Mouse (Mus musculus): ENCODE measurements around the gene Zcchc7. TPM values are rescaled to one million over a fixed set of nuclear protein-coding genes. Genes with fewer than 3 reads are reported as not detected.

Gene Zcchc7
- total and polyA plus RNA-seq, 2 experiments, result 4.8 to 21.8 TPM

DNA sequence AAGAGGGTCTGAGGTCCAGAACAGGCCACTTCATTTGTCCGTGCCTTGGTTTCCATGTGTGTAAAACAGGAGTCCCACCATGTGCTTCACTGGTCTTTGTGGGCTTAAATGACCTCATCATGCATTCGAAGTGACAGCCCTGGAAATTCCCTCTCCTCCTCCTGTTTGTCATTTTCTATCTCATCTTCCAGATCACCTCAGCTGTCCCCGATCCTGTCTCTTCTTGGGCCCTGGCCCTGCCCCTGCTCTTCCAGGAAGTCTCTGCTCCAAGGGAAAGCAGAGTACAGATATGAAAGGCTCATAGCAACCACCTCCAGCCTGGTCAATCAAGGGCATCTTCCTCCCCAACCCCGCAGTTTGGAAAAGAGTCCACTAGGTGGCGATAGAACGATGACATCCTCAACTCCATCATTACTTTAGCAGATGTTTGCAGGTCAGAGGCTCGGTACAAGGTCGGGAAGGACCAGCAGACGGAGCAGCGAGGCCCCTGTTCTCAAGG lies 215.0 kb downstream of the Zcchc7 start:
- DNase-seq (ENCODE audit: extremely low read depth, low read depth, low spot score), result peak; percentile 56
- no peak overlapping the region for H3K27ac ChIP-seq (replicated peaks; ENCODE audit: insufficient read depth, low read depth, low read length)
- H3K36me3 ChIP-seq (ENCODE audit: control insufficient read depth, insufficient read depth, low read length), result no peaks in the 10 kb centered on the region
- WGBS, result 15% methylated on average over 10 of the region's 10 CpGs
- H3K9ac ChIP-seq (ENCODE audit: low read depth, low read length), result no peak overlapping the region
- TF ChIP-seq POLR2A (IDR thresholded peaks at IDR 0.05; ENCODE audit: extremely low read depth, insufficient read depth, low read length) (no peak), CTCF (IDR thresholded peaks at IDR 0.05; ENCODE audit: low read depth, low read length) (peak; percentile 57)
- no peaks in the 10 kb centered on the region for H3K27me3 ChIP-seq (ENCODE audit: control insufficient read depth, insufficient read depth, low read length)
- no peak overlapping the region for H3K4me3 ChIP-seq (ENCODE audit: insufficient read depth, low read depth, low read length)
- no peaks in the 10 kb centered on the region for H3K79me2 ChIP-seq (ENCODE audit: control insufficient read depth, insufficient read depth, low read length)
- peaks cover 8% of the 10 kb centered on the region for H3K4me1 ChIP-seq (ENCODE audit: control insufficient read depth, insufficient read depth, low read length)

DNA sequence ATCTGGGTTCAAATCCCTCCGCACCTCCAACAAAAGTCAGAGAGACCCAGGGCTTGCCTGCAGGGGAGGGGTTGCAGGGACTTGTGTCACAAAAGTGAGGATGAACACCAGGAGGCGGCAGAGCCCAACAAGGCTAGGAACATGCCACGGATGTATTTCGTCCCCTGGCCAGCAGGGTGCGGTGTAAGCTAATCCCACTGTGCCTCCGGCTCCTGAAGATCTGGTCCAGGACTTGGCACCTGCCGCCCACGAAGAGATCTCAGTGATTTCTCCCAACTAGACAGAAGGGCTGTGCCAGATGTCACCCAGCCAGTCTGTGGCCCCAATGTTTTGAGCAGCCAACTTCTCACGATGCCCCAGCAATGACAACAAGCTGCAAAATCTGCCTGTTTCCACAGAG lies 217.8 kb downstream of the Zcchc7 start:
- peak; percentile 100 for TF ChIP-seq CTCF (IDR thresholded peaks at IDR 0.05; ENCODE audit: low read depth, low read length)
- TF ChIP-seq POLR2A (IDR thresholded peaks at IDR 0.05; ENCODE audit: extremely low read depth, insufficient read depth, low read length), result no peak

DNA sequence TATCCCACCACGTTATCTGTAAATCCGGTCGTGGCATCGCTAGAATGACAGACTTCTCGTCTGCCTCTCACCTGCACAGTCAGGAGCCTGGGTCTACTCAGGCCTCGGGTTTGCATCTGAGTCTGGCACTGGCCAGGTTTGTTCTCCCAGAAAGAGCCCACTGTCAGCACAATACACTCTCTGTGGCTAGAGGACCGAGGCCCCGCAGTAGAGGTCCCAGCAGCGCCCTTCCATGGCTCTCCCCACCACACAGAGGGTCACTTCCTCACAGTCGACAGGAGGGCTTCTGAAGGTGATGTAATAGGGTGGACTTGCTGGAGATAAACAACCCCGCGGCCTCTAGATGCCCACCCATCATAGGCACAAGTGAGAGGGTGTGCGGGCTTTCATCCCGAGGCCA lies 218.2 kb downstream of the Zcchc7 start:
- DNase-seq (ENCODE audit: extremely low read depth, low read depth, low spot score), result no peak
- Histone ChIP-seq H3K9ac (ENCODE audit: low read depth, low read length) (no peak overlapping the region), H3K27ac (replicated peaks; ENCODE audit: insufficient read depth, low read depth, low read length) (peak overlapping the region; percentile 45; the same call in 1 of the 2 replicates), H3K27me3 (ENCODE audit: control insufficient read depth, insufficient read depth, low read length) (no peaks in the 10 kb centered on the region), H3K36me3 (ENCODE audit: control insufficient read depth, insufficient read depth, low read length) (no peaks in the 10 kb centered on the region), H3K79me2 (ENCODE audit: control insufficient read depth, insufficient read depth, low read length) (no peaks in the 10 kb centered on the region), H3K4me1 (ENCODE audit: control insufficient read depth, insufficient read depth, low read length) (peaks cover 21% of the 10 kb centered on the region), H3K4me3 (ENCODE audit: insufficient read depth, low read depth, low read length) (no peak overlapping the region)
- 33% methylated on average over 14 of the region's 14 CpGs for WGBS
- TF ChIP-seq CTCF (IDR thresholded peaks at IDR 0.05; ENCODE audit: low read depth, low read length) (no peak), POLR2A (IDR thresholded peaks at IDR 0.05; ENCODE audit: extremely low read depth, insufficient read depth, low read length) (no peak)

More for the DNA sequence above, 217.8 kb downstream of the Zcchc7 start:
- Histone ChIP-seq H3K4me3 (ENCODE audit: insufficient read depth, low read depth, low read length) (no peak overlapping the region), H3K4me1 (ENCODE audit: control insufficient read depth, insufficient read depth, low read length) (peaks cover 18% of the 10 kb centered on the region), H3K27ac (replicated peaks; ENCODE audit: insufficient read depth, low read depth, low read length) (no peak overlapping the region), H3K27me3 (ENCODE audit: control insufficient read depth, insufficient read depth, low read length) (no peaks in the 10 kb centered on the region), H3K9ac (ENCODE audit: low read depth, low read length) (no peak overlapping the region), H3K79me2 (ENCODE audit: control insufficient read depth, insufficient read depth, low read length) (no peaks in the 10 kb centered on the region), H3K36me3 (ENCODE audit: control insufficient read depth, insufficient read depth, low read length) (no peaks in the 10 kb centered on the region)
- 10% methylated on average over 9 of the region's 9 CpGs for WGBS
- DNase-seq (ENCODE audit: extremely low read depth, low read depth, low spot score), result peak; percentile 81

DNA sequence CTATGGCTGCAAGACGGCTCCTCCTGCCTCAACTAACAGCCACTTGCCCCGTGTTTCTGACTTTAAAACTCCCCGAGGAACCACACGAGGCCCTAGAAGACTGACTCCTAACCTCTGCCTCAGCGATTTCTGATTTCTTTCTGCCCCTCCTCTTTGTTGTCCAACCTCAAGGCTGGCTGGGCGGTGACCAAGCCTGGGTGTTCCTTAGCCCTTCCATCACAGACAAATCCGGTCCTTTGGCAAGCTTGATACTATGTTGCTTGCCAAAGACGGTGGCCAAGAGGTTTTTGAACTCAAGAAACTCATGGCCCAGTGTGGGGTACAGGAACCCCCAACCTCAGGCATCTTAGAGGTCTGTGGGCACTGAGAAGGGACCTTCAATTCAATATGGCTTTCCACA lies 218.7 kb downstream of the Zcchc7 start:
- H3K27ac ChIP-seq (replicated peaks; ENCODE audit: insufficient read depth, low read depth, low read length), result peak overlapping the region; percentile 45; the same call in 1 of the 2 replicates
- WGBS, result 33% methylated on average over 8 of the region's 8 CpGs
- H3K36me3 ChIP-seq (ENCODE audit: control insufficient read depth, insufficient read depth, low read length), result no peaks in the 10 kb centered on the region
- DNase-seq (ENCODE audit: extremely low read depth, low read depth, low spot score), result peak; percentile 68
- H3K79me2 ChIP-seq (ENCODE audit: control insufficient read depth, insufficient read depth, low read length), result no peaks in the 10 kb centered on the region
- no peaks in the 10 kb centered on the region for H3K27me3 ChIP-seq (ENCODE audit: control insufficient read depth, insufficient read depth, low read length)
- H3K9ac ChIP-seq (ENCODE audit: low read depth, low read length), result no peak overlapping the region
- TF ChIP-seq CTCF (IDR thresholded peaks at IDR 0.05; ENCODE audit: low read depth, low read length) (no peak), POLR2A (IDR thresholded peaks at IDR 0.05; ENCODE audit: extremely low read depth, insufficient read depth, low read length) (no peak)
- H3K4me1 ChIP-seq (ENCODE audit: control insufficient read depth, insufficient read depth, low read length), result peaks cover 26% of the 10 kb centered on the region
- H3K4me3 ChIP-seq (ENCODE audit: insufficient read depth, low read depth, low read length), result no peak overlapping the region

DNA sequence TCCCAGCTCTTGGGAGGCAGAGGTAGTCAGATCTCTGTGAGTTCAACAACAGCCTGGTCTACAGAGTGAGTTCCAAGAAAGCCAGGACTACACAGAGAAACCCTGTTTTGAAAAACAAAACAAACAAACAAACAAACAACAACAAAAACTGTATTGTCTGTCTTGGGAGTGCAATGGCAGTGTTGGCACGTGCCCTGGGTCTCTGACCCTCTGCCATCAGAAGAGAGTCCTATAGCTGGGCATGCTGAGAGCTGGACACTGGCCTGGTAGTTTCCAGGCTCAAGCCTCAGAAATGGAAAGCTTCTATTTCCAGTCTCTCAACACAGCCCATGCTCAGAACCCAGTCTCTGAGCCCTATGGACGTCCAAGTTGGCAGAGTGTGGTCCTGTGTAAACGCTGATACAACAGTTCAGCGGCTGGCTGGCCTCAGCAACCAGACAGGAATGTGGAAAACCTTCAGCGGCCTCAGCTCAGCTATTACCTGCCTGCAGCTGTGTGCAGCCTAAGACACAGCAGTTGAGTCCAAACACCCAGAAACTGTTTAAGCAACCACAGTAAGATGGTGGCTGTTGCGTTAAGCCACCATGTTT lies 220.4 kb downstream of the Zcchc7 start:
- DNase-seq (ENCODE audit: extremely low read depth, low read depth, low spot score), result peak; percentile 88
- Histone ChIP-seq H3K79me2 (ENCODE audit: control insufficient read depth, insufficient read depth, low read length) (no peaks in the 10 kb centered on the region), H3K27ac (replicated peaks; ENCODE audit: insufficient read depth, low read depth, low read length) (peak overlapping the region; percentile 77), H3K4me1 (ENCODE audit: control insufficient read depth, insufficient read depth, low read length) (peaks cover 38% of the 10 kb centered on the region), H3K36me3 (ENCODE audit: control insufficient read depth, insufficient read depth, low read length) (no peaks in the 10 kb centered on the region), H3K4me3 (ENCODE audit: insufficient read depth, low read depth, low read length) (no peak overlapping the region), H3K27me3 (ENCODE audit: control insufficient read depth, insufficient read depth, low read length) (no peaks in the 10 kb centered on the region), H3K9ac (ENCODE audit: low read depth, low read length) (no peak overlapping the region)
- WGBS, result 24% methylated on average over 6 of the region's 6 CpGs
- TF ChIP-seq POLR2A (IDR thresholded peaks at IDR 0.05; ENCODE audit: extremely low read depth, insufficient read depth, low read length) (0 out of 2 replicates have a peak, but pooled peaks have one; percentile 12), CTCF (IDR thresholded peaks at IDR 0.05; ENCODE audit: low read depth, low read length) (no peak)
